In the genomic region with DNA sequence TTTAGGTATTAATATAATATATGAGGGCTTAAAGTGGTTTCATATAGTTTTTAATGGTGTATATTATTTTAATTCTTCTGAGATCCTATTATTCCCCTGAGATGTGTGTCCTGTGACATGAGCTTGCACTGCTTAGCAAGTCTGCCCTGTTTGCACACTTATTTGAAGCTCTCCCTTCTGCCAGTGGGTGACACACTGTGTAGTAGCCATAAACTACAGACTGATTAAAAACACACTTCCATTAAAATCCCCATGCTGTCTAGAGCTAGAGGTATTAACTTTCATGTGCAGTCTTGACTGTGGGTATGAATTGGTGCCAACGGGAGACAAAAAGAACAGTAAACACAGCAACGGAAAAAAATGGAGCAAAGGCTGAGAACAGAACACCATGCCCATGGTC, we compare ENCODE assay signal across 23 mouse cellular contexts.
A peak's percentile ranks its signal among the peaks of the same experiment; 100 is the strongest.
DNase-seq lines count a peak whose midpoint lies in the region; ATAC-seq lines count a peak whose summit lies in the region.
"Had no signal": no experiment of that assay in that cellular context is flagged by ENCODE, and none has a peak within 500 bp of the region (broad histone marks: within the 10 kb centered on the region; RNA-seq: fewer than 3 reads in every experiment).

No protein-coding gene starts in this region.

- no peak overlapping the region for H3K27ac ChIP-seq in neural tube, embryonic 14.5 days (ENCODE audit: low read depth, low read length)
- no peak overlapping the region for H3K27ac ChIP-seq in limb, embryonic 13.5 days
- H3K27ac ChIP-seq: embryonic facial prominence, embryonic 10.5 days; embryonic facial prominence, embryonic 12.5 days; forebrain, embryonic 13.5 days; forebrain, embryonic 15.5 days had no signal

- WGBS in neural tube, embryonic 14.5 days, result 76% methylated on average over 2 of the region's 2 CpGs
- WGBS in limb, embryonic 13.5 days, result 21% methylated on average over 2 of the region's 2 CpGs

- H3K9me3 ChIP-seq in neural tube, embryonic 14.5 days (ENCODE audit: control insufficient read depth, low read length), result no peaks in the 10 kb centered on the region
- no peaks in the 10 kb centered on the region for H3K9me3 ChIP-seq in limb, embryonic 13.5 days
- H3K9me3 ChIP-seq: embryonic facial prominence, embryonic 10.5 days; embryonic facial prominence, embryonic 12.5 days; forebrain, embryonic 13.5 days; forebrain, embryonic 15.5 days had no signal

- H3K4me2 ChIP-seq in neural tube, embryonic 14.5 days (ENCODE audit: low read depth, low read length), result no peak overlapping the region
- no peak overlapping the region for H3K4me2 ChIP-seq in limb, embryonic 13.5 days (replicated peaks)
- H3K4me2 ChIP-seq: embryonic facial prominence, embryonic 12.5 days; forebrain, embryonic 13.5 days; forebrain, embryonic 15.5 days had no signal

- H3K4me1 ChIP-seq in neural tube, embryonic 14.5 days (ENCODE audit: control insufficient read depth, insufficient read depth, low read length), result no peaks in the 10 kb centered on the region
- H3K4me1 ChIP-seq in limb, embryonic 13.5 days, result peaks cover 7% of the 10 kb centered on the region
- H3K4me1 ChIP-seq: embryonic facial prominence, embryonic 10.5 days; embryonic facial prominence, embryonic 12.5 days had no signal

- peak; percentile 48; the same call in 1 of the 2 replicates for ATAC-seq in neural tube, embryonic 14.5 days (ENCODE audit: low read depth)
- ATAC-seq in limb, embryonic 13.5 days (ENCODE audit: low FRiP score, low read depth), result peak; percentile 52; the same call in 1 of the 2 replicates
- ATAC-seq: activated CD4-positive, CD25-positive, alpha-beta regulatory T cell, adult 4 months; forebrain, embryonic 13.5 days; forebrain, embryonic 15.5 days; forebrain, postnatal 0 days; Patski had no signal

- DNase-seq in neural tube, embryonic 10.5 days (ENCODE audit: extremely low spot score, low spot score), result no peak
- peak; percentile 18 for DNase-seq in forelimb bud, embryonic 11.5 days (ENCODE audit: low read depth, low spot score)
- no peak for DNase-seq in embryo, embryonic 9.5 days (ENCODE audit: extremely low spot score)
- DNase-seq in layer of hippocampus, adult 18-20 months (ENCODE audit: low spot score in 2 of 2), result no peak
- DNase-seq: adrenal gland, adult 8-10 months; adrenal gland, postnatal 14 days; adrenal gland, postnatal 36 days; cerebellum, adult 11 months; cerebellum, adult 18-20 months; cerebellum, adult 8-10 months; cerebellum, adult 9-11 months; cerebellum, postnatal 14 days; cerebellum, postnatal 36 days; embryo, embryonic 11 days; forebrain, postnatal 0 days had no signal

- H3K9ac ChIP-seq in neural tube, embryonic 14.5 days (replicated peaks; ENCODE audit: low read depth, low read length), result no peak overlapping the region
- H3K9ac ChIP-seq in limb, embryonic 13.5 days, result no peak overlapping the region
- H3K9ac ChIP-seq: embryonic facial prominence, embryonic 12.5 days; forebrain, embryonic 13.5 days; forebrain, embryonic 15.5 days; forebrain, postnatal 0 days had no signal

- no peaks in the 10 kb centered on the region for H3K36me3 ChIP-seq in neural tube, embryonic 14.5 days (ENCODE audit: control insufficient read depth, insufficient read depth, low read length)
- H3K36me3 ChIP-seq in limb, embryonic 13.5 days, result no peaks in the 10 kb centered on the region
- H3K36me3 ChIP-seq: embryonic facial prominence, embryonic 10.5 days; embryonic facial prominence, embryonic 12.5 days; forebrain, embryonic 15.5 days had no signal

- H3K4me3 ChIP-seq in neural tube, embryonic 14.5 days (ENCODE audit: low read depth, low read length), result no peak overlapping the region
- no peak overlapping the region for H3K4me3 ChIP-seq in limb, embryonic 13.5 days
- H3K4me3 ChIP-seq: embryonic facial prominence, embryonic 10.5 days; embryonic facial prominence, embryonic 12.5 days; forebrain, embryonic 13.5 days; forebrain, embryonic 15.5 days had no signal

- no peaks in the 10 kb centered on the region for H3K27me3 ChIP-seq in neural tube, embryonic 14.5 days (ENCODE audit: control insufficient read depth, insufficient read depth, low read length)
- no peaks in the 10 kb centered on the region for H3K27me3 ChIP-seq in limb, embryonic 13.5 days
- H3K27me3 ChIP-seq: embryonic facial prominence, embryonic 12.5 days; forebrain, embryonic 13.5 days; forebrain, embryonic 15.5 days had no signal
